Mouse (Mus musculus) stomach, postnatal 0 days (tissue): ENCODE data around the gene Aagab.
A peak's percentile ranks its signal among the peaks of the same experiment; 100 is the strongest.

Experiments
- CTCF ChIP-seq: IDR thresholded peaks from 2 replicates; pipeline ENCODE4 v1.5.1; 2016; ENCODE audit warnings: antibody characterized with exemption, low read depth, mild to moderate bottlenecking, moderate library complexity
- EP300 ChIP-seq: optimal IDR thresholded peaks from 2 replicates; pipeline ENCODE3; 2016; ENCODE audit warnings: antibody characterized with exemption

GRCm38 (mm10) chr9:63579644-63580043 lies 22.8 kb upstream of the Aagab start:
- peak; percentile 46 for TF ChIP-seq CTCF
- TF ChIP-seq EP300 = no peak
